Mouse (Mus musculus): ENCODE data around the gene Clca3b. TPM values are rescaled to one million over a fixed set of nuclear protein-coding genes. Genes with fewer than 3 reads are reported as not detected.
"Not testable (repeated sequence)": the region's sequence is repeated elsewhere in the genome, so short reads cannot be mapped to it uniquely, and the experiment has no call there.

The Clca3b gene
- polyA plus RNA-seq, 1 experiment from 2014 or later: not detected

- peak; percentile 44; the same call in 1 of the 2 replicates for ATAC-seq (ENCODE audit: low FRiP score, low read depth)
- H3K4me3 ChIP-seq; H3K36me3 ChIP-seq; H3K27me3 ChIP-seq (replicated peaks); H3K27ac ChIP-seq; H3K9me3 ChIP-seq; H3K4me1 ChIP-seq; H3K4me2 ChIP-seq (replicated peaks); H3K9ac ChIP-seq: not testable (repeated sequence)
- WGBS: 68% methylated on average over 16 of the region's 17 CpGs
Observed at GRCm38 (mm10) chr3:144808153-144808925, 40.8 kb downstream of the Clca3b start.

- not testable (repeated sequence) for ATAC-seq (ENCODE audit: low FRiP score, low read depth); H3K9me3 ChIP-seq; H3K36me3 ChIP-seq; H3K4me1 ChIP-seq; H3K27ac ChIP-seq; H3K27me3 ChIP-seq (replicated peaks); H3K4me2 ChIP-seq (replicated peaks); H3K9ac ChIP-seq; H3K4me3 ChIP-seq
- 64% methylated on average over 2 of the region's 2 CpGs for WGBS
Observed at GRCm38 (mm10) chr3:144806626-144807025, 42.5 kb downstream of the Clca3b start.

GRCm38 (mm10) chr3:144801861-144802260, 47.3 kb downstream of the Clca3b start:
- no peak overlapping the region for H3K4me2 ChIP-seq (replicated peaks)
- no peak for ATAC-seq (ENCODE audit: low FRiP score, low read depth)
- WGBS: 35% methylated on average over 8 of the region's 8 CpGs

GRCm38 (mm10) chr3:144785181-144786148, 63.7 kb downstream of the Clca3b start:
- Histone ChIP-seq H3K4me2 (replicated peaks) (no peak overlapping the region), H3K9me3 (no peaks in the 10 kb centered on the region), H3K4me3 (no peak overlapping the region), H3K27me3 (replicated peaks) (no peaks in the 10 kb centered on the region), H3K4me1 (no peaks in the 10 kb centered on the region), H3K36me3 (no peaks in the 10 kb centered on the region), H3K27ac (no peak overlapping the region), H3K9ac (no peak overlapping the region)
- no peak for ATAC-seq (ENCODE audit: low FRiP score, low read depth)
- WGBS: 83% methylated on average over 11 of the region's 11 CpGs

More at GRCm38 (mm10) chr3:144801861-144802260, 47.3 kb downstream of the Clca3b start:
- Histone ChIP-seq H3K4me1 (no peaks in the 10 kb centered on the region), H3K36me3 (no peaks in the 10 kb centered on the region), H3K9me3 (no peaks in the 10 kb centered on the region), H3K27me3 (replicated peaks) (no peaks in the 10 kb centered on the region), H3K9ac (no peak overlapping the region), H3K27ac (no peak overlapping the region), H3K4me3 (no peak overlapping the region)

Other genes with a start within 250 kb of the Clca3b start
- gene Sh3glb1, start 129.0 kb downstream of the Clca3b start, polyA plus RNA-seq (2016; fragmentation: Nextera tagmentation; extraction: Ambion mirVana): 124 TPM in 2 replicates
- gene Clca3a1, start 88.4 kb downstream of the Clca3b start, polyA plus RNA-seq (2016; fragmentation: Nextera tagmentation; extraction: Ambion mirVana): 0.19 and 0.26 TPM in 2 replicates
- gene Clca3a2, start 29.9 kb downstream of the Clca3b start, polyA plus RNA-seq (2016; fragmentation: Nextera tagmentation; extraction: Ambion mirVana): not detected in 2 replicates
- gene Clca4b, start 83.2 kb upstream of the Clca3b start, polyA plus RNA-seq (2016; fragmentation: Nextera tagmentation; extraction: Ambion mirVana): not detected in 2 replicates
- not detected in 2 replicates for gene Clca4a, start 125.7 kb upstream of the Clca3b start, polyA plus RNA-seq (2016; fragmentation: Nextera tagmentation; extraction: Ambion mirVana)
- gene Clca1, start 183.4 kb upstream of the Clca3b start, polyA plus RNA-seq (2016; fragmentation: Nextera tagmentation; extraction: Ambion mirVana): not detected in 2 replicates